Mouse (Mus musculus) bone marrow, adult 2 months (tissue): ENCODE measurements around the gene Brsk1.

ENCODE experiments used
- CTCF ChIP-seq: fragments of 200-500 bp; IDR thresholded peaks from 2 replicates; pipeline ENCODE4 v1.5.1; 2011; ENCODE audit warnings: low read length, control low read depth; ENCODE audit not compliant: control insufficient read depth, insufficient read depth
- POLR2A ChIP-seq: fragments of 200-500 bp; IDR thresholded peaks from 2 replicates; pipeline ENCODE4 v1.6.1; 2011; ENCODE audit warnings: low read depth, mild to moderate bottlenecking, control low read depth, low read length, borderline replicate concordance; ENCODE audit not compliant: control insufficient read depth

DNA sequence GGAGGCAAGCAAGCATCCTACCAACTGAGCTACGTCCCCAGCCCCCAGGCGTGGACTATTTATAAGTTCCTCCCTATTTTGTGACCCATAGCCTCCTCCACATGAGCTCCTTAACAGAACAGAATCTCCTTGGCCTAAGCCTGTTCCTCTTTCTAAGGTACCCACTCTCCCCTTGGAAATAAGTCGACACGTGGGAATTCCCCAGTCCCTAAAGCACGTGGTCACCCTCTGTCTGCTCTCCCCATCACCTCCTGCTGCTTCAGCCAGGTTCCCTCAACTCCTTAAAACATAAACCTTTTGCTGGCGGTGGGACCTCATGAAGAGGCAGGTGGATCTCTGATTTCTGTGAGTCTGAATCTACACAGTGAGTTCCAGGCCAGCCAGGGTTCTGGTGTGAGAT, 26.6 kb downstream of the Brsk1 start:
- TF ChIP-seq CTCF (no peak), POLR2A (no peak)
